Mouse (Mus musculus) spleen, adult 2 months (tissue): ENCODE data around the gene Srcin1. TPM values are rescaled to one million over a fixed set of nuclear protein-coding genes. Genes with fewer than 3 reads are reported as not detected.

Source experiments
- DNase-seq, 2 experiments: peaks; one replicate each; pipeline versions ENCODE4 v3.0.0 to v3.0.0-alpha.2; 2012 to 2021; ENCODE audit warnings: low spot score in 2 of 2, low read depth in 1 of 2
- H3K27ac ChIP-seq: fragments of 200-500 bp; 2 replicates; pipeline ENCODE4 v1.5.1; 2012; ENCODE audit warnings: low read length, inconsistent platforms; ENCODE audit not compliant: insufficient read depth
- H3K27me3 ChIP-seq: fragments of 200-500 bp; 2 replicates; pipeline ENCODE4 v1.6.1; 2012; ENCODE audit warnings: mild to moderate bottlenecking, moderate library complexity, low read length, inconsistent platforms; ENCODE audit not compliant: control insufficient read depth, insufficient read depth
- H3K36me3 ChIP-seq: fragments of 200-500 bp; 2 replicates; pipeline ENCODE4 v1.6.1; 2012; ENCODE audit warnings: mild to moderate bottlenecking, low read length, inconsistent platforms; ENCODE audit not compliant: control insufficient read depth, insufficient read depth
- H3K4me1 ChIP-seq: fragments of 200-500 bp; 2 replicates; pipeline ENCODE4 v1.6.1; 2011; ENCODE audit warnings: inconsistent platforms; ENCODE audit not compliant: control insufficient read depth, insufficient read depth, insufficient read length
- H3K4me3 ChIP-seq: fragments of 200-500 bp; 2 replicates; pipeline ENCODE4 v1.5.1; 2011; ENCODE audit warnings: mild to moderate bottlenecking, inconsistent platforms; ENCODE audit not compliant: insufficient read depth, insufficient read length; ENCODE audit errors: extremely low read depth
- CTCF ChIP-seq: fragments of 200-500 bp; IDR thresholded peaks from 2 replicates; pipeline ENCODE4 v1.5.1; 2011; ENCODE audit warnings: mild to moderate bottlenecking, inconsistent platforms; ENCODE audit not compliant: insufficient read depth, insufficient read length, insufficient replicate concordance; ENCODE audit errors: extremely low read depth
- POLR2A ChIP-seq: fragments of 200-500 bp; IDR thresholded peaks from 2 replicates; pipeline ENCODE4 v1.6.1; 2011; ENCODE audit warnings: low read depth, low read length, inconsistent platforms
- WGBS: fragments of 180-500 bp; shearing (Covaris S2); methylation state at CpG from one replicate; pipeline ENCODE4 v1.1.7; 2018; 5-methylcytosine and 5-hydroxymethylcytosine counted together
- polyA plus RNA-seq: library from polyadenylated mRNA; depleted of rRNA; stranded (reverse); fragments of >200 nt; gene quantifications from 2 replicates; pipeline ENCODE4 v1.2.3, GENCODE M21; 2012

Gene Srcin1
- polyA plus RNA-seq, 1 experiment: 0.13 TPM

DNA sequence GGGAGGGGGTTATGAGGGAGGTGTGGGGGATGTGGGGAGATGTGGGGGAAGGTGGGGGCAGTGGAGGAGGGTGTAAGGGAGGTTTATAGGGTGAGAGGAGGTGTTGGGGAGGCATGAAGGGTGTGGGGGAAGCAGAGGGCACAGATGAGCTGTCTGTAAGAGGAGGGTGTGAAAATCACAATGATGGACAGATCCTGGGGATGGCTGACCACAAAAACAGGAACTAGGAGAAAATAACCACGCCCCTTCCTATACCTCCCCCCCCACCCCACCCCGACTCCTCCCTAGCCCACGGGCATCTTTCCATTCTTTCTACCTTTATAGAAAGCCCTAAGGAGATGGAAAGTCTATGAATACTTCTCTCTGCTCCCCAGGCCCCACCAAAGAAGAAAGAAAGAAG is 35.9 kb downstream of the Srcin1 start:
- no peak for DNase-seq
- Histone ChIP-seq H3K27ac (no peak overlapping the region), H3K4me3 (no peak overlapping the region), H3K27me3 (peaks cover 13% of the 10 kb centered on the region), H3K36me3 (no peaks in the 10 kb centered on the region), H3K4me1 (peaks cover 5% of the 10 kb centered on the region; the same call in 1 of the 2 replicates)
- WGBS: 0% methylated on average over 3 of the region's 3 CpGs
- no peak for TF ChIP-seq POLR2A
- TF ChIP-seq CTCF: no peak

DNA sequence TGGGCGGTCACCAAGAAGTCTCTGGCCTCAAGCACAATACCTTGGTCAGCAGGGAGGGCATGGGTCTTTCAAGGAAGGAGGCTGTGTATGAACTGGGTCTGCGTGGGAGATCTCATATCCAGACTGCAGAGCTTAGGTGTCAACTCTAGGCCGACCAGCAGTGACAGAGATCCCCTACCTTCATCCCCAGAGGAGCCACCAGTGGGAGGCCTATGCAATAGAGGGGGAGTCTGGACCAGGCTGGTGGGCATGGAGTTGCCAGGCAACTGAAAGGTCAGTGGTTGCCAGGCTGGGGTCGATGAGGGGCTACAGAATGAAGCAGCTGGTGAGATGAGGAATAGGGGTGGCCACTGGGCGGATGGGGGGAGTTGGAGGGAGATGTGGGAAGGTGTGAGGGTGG is 36.4 kb downstream of the Srcin1 start:
- peaks cover 18% of the 10 kb centered on the region for H3K27me3 ChIP-seq
- no peak for DNase-seq
- WGBS: 73% methylated on average over 5 of the region's 5 CpGs
- H3K27ac ChIP-seq: no peak overlapping the region
- TF ChIP-seq POLR2A: no peak
- TF ChIP-seq CTCF: no peak
- no peaks in the 10 kb centered on the region for H3K36me3 ChIP-seq
- H3K4me3 ChIP-seq: no peak overlapping the region
- H3K4me1 ChIP-seq: peaks cover 10% of the 10 kb centered on the region; the same call in 1 of the 2 replicates

DNA sequence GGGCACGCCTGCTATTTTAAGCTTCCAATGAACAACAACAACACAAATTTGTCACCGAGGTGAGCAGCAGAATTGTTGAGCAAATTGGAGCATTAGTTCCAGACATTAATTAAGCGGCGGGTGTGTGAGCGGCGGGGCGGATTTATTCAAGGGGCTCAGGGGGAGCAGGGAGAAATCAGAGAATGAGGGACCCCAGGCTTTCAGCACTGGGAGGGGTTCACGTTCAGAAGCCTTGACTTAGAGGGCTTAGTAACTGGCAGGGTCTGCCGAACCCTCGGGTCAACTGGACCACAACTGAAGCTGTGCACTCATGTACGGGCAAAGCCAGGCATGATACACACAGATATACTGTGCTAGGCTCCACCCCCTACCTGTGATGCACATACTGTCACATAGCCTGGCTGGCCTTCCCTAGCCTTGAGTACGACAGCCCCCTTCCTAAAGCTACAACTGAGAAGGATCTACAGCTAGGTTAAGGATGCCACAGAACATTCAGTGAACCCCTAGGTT is 38.4 kb downstream of the Srcin1 start:
- no peak for TF ChIP-seq CTCF
- TF ChIP-seq POLR2A: no peak
- Histone ChIP-seq H3K4me3 (no peak overlapping the region), H3K27me3 (peaks cover 25% of the 10 kb centered on the region), H3K4me1 (peaks cover 17% of the 10 kb centered on the region), H3K36me3 (no peaks in the 10 kb centered on the region), H3K27ac (no peak overlapping the region)
- 67% methylated on average over 12 of the region's 12 CpGs for WGBS
- no peak for DNase-seq

DNA sequence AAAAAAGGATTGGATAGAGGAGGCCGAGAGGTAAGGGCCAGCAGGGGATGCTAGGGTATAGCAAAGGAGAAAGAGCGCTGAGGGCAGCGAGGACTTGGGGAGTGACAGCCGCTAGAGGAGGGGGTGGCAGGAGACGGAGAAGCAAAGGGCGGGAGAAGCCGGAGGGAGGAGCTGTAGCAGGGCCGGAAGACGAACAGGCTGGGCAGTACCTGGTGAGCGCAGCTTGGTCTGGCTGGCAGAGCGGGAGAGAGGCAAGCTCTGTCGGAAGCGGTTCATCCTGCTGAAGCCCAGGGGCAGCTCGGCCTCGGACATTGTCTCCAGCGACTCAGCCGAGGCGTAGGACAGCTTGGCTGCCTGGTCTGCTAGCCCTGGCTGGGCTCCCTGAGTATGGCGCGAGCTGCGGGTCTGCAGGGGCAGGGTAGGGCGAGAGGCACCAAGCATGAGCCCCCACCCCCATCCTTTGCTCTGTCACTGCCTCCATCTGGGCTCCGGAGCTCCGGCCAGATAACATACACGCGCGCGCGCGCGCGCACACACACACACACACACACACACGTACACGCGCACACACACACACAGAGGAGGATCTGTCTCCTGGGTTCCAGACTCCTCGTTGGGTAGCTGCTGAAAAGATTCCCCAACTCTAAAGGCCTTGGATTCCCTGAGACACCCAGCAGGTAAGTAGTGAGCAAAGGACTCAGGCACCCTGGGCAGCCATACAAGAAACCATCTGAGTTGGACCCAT is 39.0 kb downstream of the Srcin1 start:
- DNase-seq: no peak
- 2% methylated on average over 36 of the region's 36 CpGs for WGBS
- TF ChIP-seq CTCF (no peak), POLR2A (no peak)
- Histone ChIP-seq H3K27ac (no peak overlapping the region), H3K36me3 (no peaks in the 10 kb centered on the region), H3K27me3 (peaks cover 27% of the 10 kb centered on the region), H3K4me1 (peaks cover 17% of the 10 kb centered on the region), H3K4me3 (0 out of 2 replicates have a peak overlapping the region, but pooled peaks have one; percentile 2)

DNA sequence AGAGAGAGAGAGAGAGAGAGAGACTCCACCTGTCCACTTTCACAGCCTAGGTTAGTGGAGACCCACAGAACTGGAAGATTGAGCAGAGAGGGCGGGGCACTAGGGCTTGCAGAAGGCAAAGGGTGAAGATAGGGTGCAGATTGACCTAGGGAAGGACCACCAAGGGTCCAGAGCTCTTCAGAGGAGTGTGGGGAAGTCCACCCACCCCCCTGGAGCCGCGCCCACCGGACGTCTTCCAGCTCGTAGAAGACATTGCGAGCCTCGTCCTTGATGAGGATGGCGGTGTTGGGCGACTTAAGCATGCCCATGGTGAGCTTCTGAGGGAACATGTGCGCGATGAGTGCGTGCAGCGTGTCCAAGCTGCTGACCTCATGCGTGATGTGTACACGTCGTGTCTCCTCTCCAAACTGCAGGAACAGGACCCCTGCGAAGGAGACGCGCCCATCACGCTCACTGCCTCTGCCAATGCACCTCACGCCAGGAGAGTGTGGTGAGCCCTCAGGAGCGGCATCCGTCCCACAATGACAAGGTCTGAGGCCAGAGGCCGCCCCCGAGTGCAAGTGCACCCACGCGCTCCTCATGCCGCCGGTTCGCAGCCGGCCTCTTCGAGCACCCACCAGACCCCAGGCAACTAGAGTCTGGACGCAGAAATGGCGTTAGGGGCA is 39.8 kb downstream of the Srcin1 start:
- no peak for DNase-seq
- 12% methylated on average over 35 of the region's 35 CpGs for WGBS
- peaks cover 27% of the 10 kb centered on the region for H3K27me3 ChIP-seq
- no peak for TF ChIP-seq POLR2A
- TF ChIP-seq CTCF: no peak
- no peak overlapping the region for H3K4me3 ChIP-seq
- H3K27ac ChIP-seq: no peak overlapping the region
- no peaks in the 10 kb centered on the region for H3K36me3 ChIP-seq
- peaks cover 17% of the 10 kb centered on the region for H3K4me1 ChIP-seq

DNA sequence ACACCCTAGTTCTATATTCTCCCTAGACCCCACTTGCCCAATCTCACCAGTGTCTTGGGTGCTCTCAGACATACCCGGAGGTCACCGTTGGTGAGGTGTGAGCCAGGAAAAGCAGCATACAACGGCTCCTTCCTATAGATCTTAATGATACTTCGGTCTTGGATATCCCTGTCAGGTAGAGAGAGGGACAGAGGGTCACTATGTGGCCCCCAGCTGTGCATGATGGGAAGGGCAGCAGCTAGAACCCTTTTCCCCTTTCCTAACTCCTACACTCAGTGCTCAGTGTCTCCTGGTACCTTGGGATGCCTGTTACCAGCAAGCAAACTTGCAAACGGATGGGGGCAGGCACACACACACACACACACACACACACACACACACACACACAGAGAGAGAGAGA is 40.3 kb downstream of the Srcin1 start:
- H3K4me1 ChIP-seq: peaks cover 17% of the 10 kb centered on the region
- no peak overlapping the region for H3K27ac ChIP-seq
- WGBS: 44% methylated on average over 5 of the region's 5 CpGs
- DNase-seq: no peak
- H3K4me3 ChIP-seq: no peak overlapping the region
- H3K27me3 ChIP-seq: peaks cover 27% of the 10 kb centered on the region
- no peaks in the 10 kb centered on the region for H3K36me3 ChIP-seq
- TF ChIP-seq CTCF (no peak), POLR2A (no peak)

DNA sequence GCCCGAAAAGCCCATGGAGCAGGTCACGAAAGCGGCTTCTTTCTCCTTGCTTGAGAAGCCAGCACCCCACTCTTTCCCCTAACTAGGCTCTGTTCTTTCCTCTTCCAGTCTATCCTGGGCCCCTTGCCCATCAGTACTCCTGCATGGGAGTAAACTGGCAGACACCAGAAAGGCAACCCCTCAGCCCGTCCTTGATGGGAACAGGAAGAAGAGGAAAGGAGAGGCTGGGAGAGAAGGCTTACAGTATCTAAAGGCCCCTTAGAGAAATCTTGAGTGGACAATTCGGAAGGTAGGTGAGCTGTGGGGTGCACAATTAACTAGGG is 40.7 kb downstream of the Srcin1 start:
- Histone ChIP-seq H3K4me3 (no peak overlapping the region), H3K4me1 (peaks cover 17% of the 10 kb centered on the region), H3K36me3 (no peaks in the 10 kb centered on the region), H3K27ac (no peak overlapping the region), H3K27me3 (peaks cover 27% of the 10 kb centered on the region)
- 26% methylated on average over 5 of the region's 5 CpGs for WGBS
- TF ChIP-seq POLR2A: no peak
- TF ChIP-seq CTCF: no peak
- no peak for DNase-seq
